In genomic region chr2:131491196-131491595, GRCm38 (mm10) we compare ENCODE assay signal across 8 mouse cellular contexts. TPM values are rescaled to one million over a fixed set of nuclear protein-coding genes. Genes with fewer than 3 reads are reported as not detected.
DNase-seq lines count a peak whose midpoint lies in the region; ATAC-seq and TF ChIP-seq lines count a peak whose summit lies in the region.

Gene Smox (plus strand): TSS chr2:131491496.

- no peak for ATAC-seq in neural tube, embryonic 11.5 days (ENCODE audit: insufficient read depth, low FRiP score, low TSS enrichment)
- ATAC-seq in limb, embryonic 14.5 days (ENCODE audit: low FRiP score, low read depth): no peak
- ATAC-seq in stomach, embryonic 16.5 days (ENCODE audit: insufficient read depth, low FRiP score): no peak

- peak within 1 kb of the TSS; percentile 59 for H3K4me2 ChIP-seq in neural tube, embryonic 11.5 days (ENCODE audit: low read depth)
- peak within 1 kb of the TSS; percentile 95 for H3K4me2 ChIP-seq in limb, embryonic 14.5 days (replicated peaks; ENCODE audit: low read depth, low read length, severe bottlenecking)
- peak within 1 kb of the TSS; percentile 95 for H3K4me2 ChIP-seq in stomach, embryonic 16.5 days (ENCODE audit: low read depth, low read length)

- no peaks in the 10 kb centered on the region for H3K9me3 ChIP-seq in neural tube, embryonic 11.5 days (ENCODE audit: control insufficient read depth, low read length)
- H3K9me3 ChIP-seq in erythroblast, embryonic 14.5 days (ENCODE audit: control insufficient read depth, low read length): no peaks in the 10 kb centered on the region
- no peaks in the 10 kb centered on the region for H3K9me3 ChIP-seq in limb, embryonic 14.5 days (ENCODE audit: control insufficient read depth, low read length)
- H3K9me3 ChIP-seq in stomach, embryonic 16.5 days (replicated peaks; ENCODE audit: control insufficient read depth, low read length): no peaks in the 10 kb centered on the region

- H3K27ac ChIP-seq in neural tube, embryonic 11.5 days (ENCODE audit: low read depth, low read length): peak within 1 kb of the TSS; percentile 45
- peak within 1 kb of the TSS; percentile 79 for H3K27ac ChIP-seq in limb, embryonic 14.5 days (replicated peaks; ENCODE audit: low read depth, low read length)
- peak within 1 kb of the TSS; percentile 73 for H3K27ac ChIP-seq in stomach, embryonic 16.5 days (ENCODE audit: low read length)

- WGBS in neural tube, embryonic 11.5 days: 23% methylated on average over 7 of the region's 7 CpGs
- WGBS in limb, embryonic 14.5 days: 14% methylated on average over 7 of the region's 7 CpGs
- 17% methylated on average over 7 of the region's 7 CpGs for WGBS in stomach, embryonic 16.5 days

- no peaks in the 10 kb centered on the region for H3K27me3 ChIP-seq in neural tube, embryonic 11.5 days (ENCODE audit: control insufficient read depth, insufficient read depth, low read length)
- H3K27me3 ChIP-seq in erythroblast, embryonic 14.5 days (ENCODE audit: control insufficient read depth): peaks cover 8% of the 10 kb centered on the region
- H3K27me3 ChIP-seq in limb, embryonic 14.5 days (ENCODE audit: control insufficient read depth, insufficient read depth, low read length): no peaks in the 10 kb centered on the region
- H3K27me3 ChIP-seq in stomach, embryonic 16.5 days (ENCODE audit: control insufficient read depth, insufficient read depth, low read length): no peaks in the 10 kb centered on the region

- DNase-seq in neural tube, embryonic 11.5 days (ENCODE audit: low spot score): no peak
- DNase-seq in neural tube, embryonic 10.5 days (ENCODE audit: extremely low spot score, low spot score): no peak
- DNase-seq in heart, postnatal 36 days: no peak
- DNase-seq in limb, embryonic 14.5 days (ENCODE audit: low spot score): no peak
- DNase-seq in ovary, postnatal 14 days (ENCODE audit: low spot score): no peak
- DNase-seq in retina, postnatal 1 day: no peak

- peaks cover 6% of the 10 kb centered on the region for H3K4me1 ChIP-seq in neural tube, embryonic 11.5 days (ENCODE audit: control insufficient read depth, insufficient read depth, low read length)
- peaks cover 63% of the 10 kb centered on the region for H3K4me1 ChIP-seq in erythroblast, embryonic 14.5 days (ENCODE audit: control insufficient read depth)
- peaks cover 21% of the 10 kb centered on the region for H3K4me1 ChIP-seq in limb, embryonic 14.5 days (ENCODE audit: control insufficient read depth, insufficient read depth, low read length)
- peaks cover 9% of the 10 kb centered on the region for H3K4me1 ChIP-seq in stomach, embryonic 16.5 days (ENCODE audit: control insufficient read depth, insufficient read depth, low read length)

- H3K4me3 ChIP-seq in neural tube, embryonic 11.5 days (ENCODE audit: low read depth, low read length): peak within 1 kb of the TSS; percentile 76
- H3K4me3 ChIP-seq in erythroblast, embryonic 14.5 days (replicated peaks): peak within 1 kb of the TSS; percentile 100
- peak within 1 kb of the TSS; percentile 88 for H3K4me3 ChIP-seq in limb, embryonic 14.5 days (replicated peaks; ENCODE audit: low read length)
- peak within 1 kb of the TSS; percentile 84 for H3K4me3 ChIP-seq in stomach, embryonic 16.5 days (replicated peaks; ENCODE audit: low read length)

- peak within 1 kb of the TSS; percentile 85 for H3K9ac ChIP-seq in neural tube, embryonic 11.5 days (ENCODE audit: low read length)
- H3K9ac ChIP-seq in limb, embryonic 14.5 days (ENCODE audit: low read depth, low read length, severe bottlenecking): peak within 1 kb of the TSS; percentile 91
- H3K9ac ChIP-seq in stomach, embryonic 16.5 days (ENCODE audit: low read length): peak within 1 kb of the TSS; percentile 91

- intact Hi-C loops in heart, postnatal 36 days (cut with DNase I): no loop called here

- TF ChIP-seq POLR2A in limb, embryonic 14.5 days (IDR thresholded peaks at IDR 0.05; ENCODE audit: borderline replicate concordance, extremely low read depth, insufficient read depth, insufficient read length): no peak

- H3K36me3 ChIP-seq in neural tube, embryonic 11.5 days (ENCODE audit: control insufficient read depth, insufficient read depth, low read length): no peaks in the 10 kb centered on the region
- H3K36me3 ChIP-seq in erythroblast, embryonic 14.5 days (ENCODE audit: control insufficient read depth): peaks cover 39% of the 10 kb centered on the region
- no peaks in the 10 kb centered on the region for H3K36me3 ChIP-seq in limb, embryonic 14.5 days (ENCODE audit: control insufficient read depth, insufficient read depth, low read length)
- H3K36me3 ChIP-seq in stomach, embryonic 16.5 days (ENCODE audit: control insufficient read depth, insufficient read depth, low read length): no peaks in the 10 kb centered on the region

RNA-seq across cellular contexts. Expression of gene Smox, which starts in this region (rescaled TPM):
- 29.7 and 32.7 TPM in 2 replicates for polyA plus RNA-seq in neural tube, embryonic 11.5 days (2014; fragmentation: Nextera tagmentation; extraction: Ambion mirVana)
- 178 and 191 TPM in 2 replicates for polyA plus RNA-seq in erythroblast, embryonic 14.5 days (2012)
- total RNA-seq in heart, postnatal 36 days (2021): 10 to 100 TPM; 21.4 to 22.2 TPM
- polyA plus RNA-seq in limb, embryonic 14.5 days (2012; rRNA removed): 68.8 and 70.7 TPM in 2 replicates
- polyA plus RNA-seq in limb, embryonic 14.5 days (2014; fragmentation: Nextera tagmentation; extraction: Ambion mirVana): 37.9 and 44.3 TPM in 2 replicates
- polyA plus RNA-seq in stomach, embryonic 16.5 days (2015; fragmentation: Nextera tagmentation; extraction: Ambion mirVana): 35.7 and 38.6 TPM in 2 replicates
